Comparison of ENCODE assay signal across 9 mouse cellular contexts in genomic region chr1:119292216-119292615, GRCm38 (mm10).
DNase-seq lines count a peak whose midpoint lies in the region; ATAC-seq and TF ChIP-seq lines count a peak whose summit lies in the region.
"Had no signal": no experiment of that assay in that cellular context is flagged by ENCODE, and none has a peak within 500 bp of the region (broad histone marks: within the 10 kb centered on the region; RNA-seq: fewer than 3 reads in every experiment).

No protein-coding gene starts in this region.

- no peaks in the 10 kb centered on the region for H3K27me3 ChIP-seq in liver, adult 2 months (ENCODE audit: control insufficient read depth, insufficient read depth, low read length)
- H3K27me3 ChIP-seq in liver, embryonic 11.5 days (replicated peaks; ENCODE audit: control insufficient read depth, insufficient read depth, low read length), result no peaks in the 10 kb centered on the region
- H3K27me3 ChIP-seq: limb, embryonic 13.5 days had no signal

- DNase-seq in liver, adult 2 months (ENCODE audit: extremely low read depth, low read depth, low spot score), result peak; percentile 72
- DNase-seq in liver, embryonic 11.5 days (ENCODE audit: low spot score), result no peak
- peak; percentile 99 for DNase-seq in cerebellum, adult 11-12 months
- peak; percentile 74 to 82 for DNase-seq in heart, postnatal 10 days
- DNase-seq in skeletal muscle tissue, adult 2 months (ENCODE audit: low read depth, low spot score), result peak; percentile 32
- DNase-seq in layer of hippocampus, adult 9-11 months, result no peak
- no peak for DNase-seq in left cerebral cortex, postnatal 36 days (ENCODE audit: low spot score in 2 of 2)

- H3K27ac ChIP-seq in liver, adult 2 months (replicated peaks; ENCODE audit: insufficient read depth, low read depth, low read length), result peak overlapping the region; percentile 35; the same call in 1 of the 2 replicates
- no peak overlapping the region for H3K27ac ChIP-seq in liver, embryonic 11.5 days (ENCODE audit: low read depth, low read length)
- H3K27ac ChIP-seq: limb, embryonic 13.5 days had no signal

- no peak overlapping the region for H3K4me2 ChIP-seq in liver, embryonic 11.5 days
- H3K4me2 ChIP-seq: limb, embryonic 13.5 days had no signal

- H3K36me3 ChIP-seq in liver, adult 2 months (ENCODE audit: control insufficient read depth, insufficient read depth, low read length), result no peaks in the 10 kb centered on the region
- no peaks in the 10 kb centered on the region for H3K36me3 ChIP-seq in liver, embryonic 11.5 days (ENCODE audit: control insufficient read depth, insufficient read depth, low read length)
- H3K36me3 ChIP-seq: limb, embryonic 13.5 days had no signal

- H3K9ac ChIP-seq in liver, adult 2 months (ENCODE audit: low read depth, low read length), result no peak overlapping the region
- no peak overlapping the region for H3K9ac ChIP-seq in liver, embryonic 11.5 days (ENCODE audit: low read depth, low read length)
- H3K9ac ChIP-seq: limb, embryonic 13.5 days had no signal

- 17% methylated on average over 7 of the region's 7 CpGs for WGBS in liver, adult 2 months
- WGBS in liver, embryonic 11.5 days, result 69% methylated on average over 7 of the region's 7 CpGs

- intact Hi-C loops in heart, postnatal 10 days (cut with DNase I), result no loop called here
- intact Hi-C loops in left cerebral cortex, postnatal 36 days (cut with DNase I), result no loop called here

- H3K4me3 ChIP-seq in liver, adult 2 months (ENCODE audit: insufficient read depth, low read depth, low read length), result no peak overlapping the region
- no peak overlapping the region for H3K4me3 ChIP-seq in liver, embryonic 11.5 days (ENCODE audit: low read depth, low read length)
- H3K4me3 ChIP-seq: limb, embryonic 13.5 days had no signal

- ATAC-seq in liver, embryonic 11.5 days (replicated peaks; ENCODE audit: low FRiP score), result no peak
- ATAC-seq in megakaryocyte progenitor cell, adult 5-6 weeks (replicated peaks; ENCODE audit: poor library complexity), result no peak

- no peak for TF ChIP-seq CTCF in liver, adult 2 months (IDR thresholded peaks at IDR 0.05; ENCODE audit: low read depth, low read length)

- no peak for TF ChIP-seq POLR2A in liver, adult 2 months (IDR thresholded peaks at IDR 0.05; ENCODE audit: extremely low read depth, insufficient read depth, low read length)

- no peaks in the 10 kb centered on the region for H3K79me2 ChIP-seq in liver, adult 2 months (ENCODE audit: control insufficient read depth, insufficient read depth, low read length)

- peaks cover 34% of the 10 kb centered on the region for H3K4me1 ChIP-seq in liver, adult 2 months (ENCODE audit: control insufficient read depth, insufficient read depth, low read length)
- H3K4me1 ChIP-seq in liver, embryonic 11.5 days (replicated peaks; ENCODE audit: control insufficient read depth, insufficient read depth, low read length), result no peaks in the 10 kb centered on the region

- H3K9me3 ChIP-seq in liver, embryonic 11.5 days (ENCODE audit: control insufficient read depth, low read length), result no peaks in the 10 kb centered on the region
- H3K9me3 ChIP-seq: limb, embryonic 13.5 days had no signal

Comparison
In these comparisons a context has a peak if more than half of its experiments do, and no peak if none do; other contexts are left out.
1. DNase-seq: peak in liver, adult 2 months (single experiment), cerebellum, adult 11-12 months (single experiment), heart, postnatal 10 days (2 of 2) and skeletal muscle tissue, adult 2 months (single experiment); none in liver, embryonic 11.5 days (single experiment), layer of hippocampus, adult 9-11 months (single experiment) and left cerebral cortex, postnatal 36 days (0 of 2).